Mouse (Mus musculus): ENCODE measurements around the gene Ikzf1. TPM values are rescaled to one million over a fixed set of nuclear protein-coding genes. Genes with fewer than 3 reads are reported as not detected.

The Ikzf1 gene
- total RNA-seq, 2 experiments from 2014 or later, result 2.6 to 3.9 TPM

- no peak for DNase-seq (ENCODE audit: low spot score in 2 of 2)
These were observed 32.9 kb downstream of the Ikzf1 start for GRCm38 (mm10) chr11:11717606-11718167.

DNA sequence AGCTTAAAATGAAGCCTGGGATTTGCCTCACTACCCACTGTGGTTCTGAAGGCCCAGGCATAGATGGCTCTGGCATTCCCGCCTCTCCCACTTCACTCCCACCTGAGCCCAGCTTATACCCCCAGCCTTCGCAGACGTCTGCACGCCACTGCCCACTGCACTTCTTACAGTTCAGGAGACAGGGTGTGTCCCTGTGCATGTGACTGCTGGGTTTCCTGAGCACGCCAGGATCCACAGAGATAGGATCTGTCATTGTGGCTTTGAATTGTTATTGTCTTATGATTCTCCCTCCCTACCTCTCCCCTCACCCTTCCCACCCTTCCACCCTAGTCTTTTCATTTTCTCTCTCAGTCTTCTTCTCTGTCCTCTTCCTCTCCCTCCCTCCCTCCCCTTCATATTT, 34.9 kb downstream of the Ikzf1 start:
- DNase-seq (ENCODE audit: low spot score in 2 of 2), result no peak

GRCm38 (mm10) chr11:11725252-11725875, 40.6 kb downstream of the Ikzf1 start:
- DNase-seq (ENCODE audit: low spot score in 2 of 2), result no peak

DNA sequence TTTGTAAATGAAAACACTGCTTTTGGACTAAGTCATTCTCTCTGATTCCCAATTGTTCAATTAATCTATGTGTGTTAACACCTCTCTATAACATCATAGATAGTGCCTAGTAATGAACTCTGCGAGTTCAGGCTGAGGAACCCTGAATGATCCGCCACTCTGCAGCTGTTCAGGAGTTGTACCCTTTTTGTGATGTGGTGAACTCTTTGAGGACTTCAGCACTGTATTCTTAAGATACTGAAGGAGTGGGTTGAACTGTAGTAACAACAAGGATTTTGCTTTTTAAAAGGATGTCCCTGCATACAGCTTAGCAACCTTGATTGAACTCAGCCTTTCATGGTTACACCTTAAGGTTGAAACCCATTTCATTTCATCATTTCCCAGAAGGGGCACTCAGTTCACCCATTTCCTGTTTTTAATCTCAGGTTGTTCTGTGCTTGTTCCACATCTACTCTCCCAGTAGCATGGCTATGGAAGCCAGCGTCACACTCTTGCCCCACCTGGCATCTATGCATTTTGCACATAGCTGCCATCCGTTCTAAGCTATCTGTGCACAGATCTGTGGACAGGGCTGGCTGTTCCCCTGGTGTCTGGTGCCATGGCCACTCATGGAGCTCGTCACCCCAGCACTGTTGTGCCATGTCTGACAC, 41.2 kb downstream of the Ikzf1 start:
- DNase-seq (ENCODE audit: low spot score in 2 of 2), result no peak

- DNase-seq (ENCODE audit: low spot score in 2 of 2), result no peak
These were observed 42.0 kb downstream of the Ikzf1 start for GRCm38 (mm10) chr11:11726807-11727276.

DNA sequence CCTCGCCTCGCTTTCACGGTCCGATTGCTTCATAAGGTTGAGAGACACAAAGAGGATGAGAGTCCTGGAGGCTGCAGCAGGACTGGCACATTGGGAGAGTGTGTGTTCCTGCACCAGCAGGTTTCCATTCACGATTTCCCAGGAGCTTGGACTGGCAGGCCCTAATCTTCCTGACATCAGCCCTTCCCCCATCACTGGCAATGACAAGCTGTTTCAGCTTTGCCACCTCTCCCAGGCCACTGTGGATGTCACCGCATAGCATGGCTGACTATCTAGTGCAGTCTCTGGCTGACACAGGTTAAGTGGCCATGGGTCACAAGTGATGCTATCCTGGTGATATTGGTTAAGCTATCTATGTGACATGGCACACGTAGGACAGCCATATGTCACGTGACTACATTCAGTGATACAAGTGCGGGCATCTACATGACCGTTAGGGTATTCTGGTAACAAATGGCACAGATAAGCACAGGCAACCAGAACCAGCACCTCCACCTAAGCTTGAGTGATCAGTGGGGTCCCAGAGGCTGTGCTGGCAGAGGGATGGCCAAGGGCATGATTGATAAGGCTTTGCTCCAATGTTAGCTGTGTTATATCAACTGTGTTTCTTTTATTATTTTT, 43.2 kb downstream of the Ikzf1 start:
- DNase-seq (ENCODE audit: low spot score in 2 of 2), result no peak

DNA sequence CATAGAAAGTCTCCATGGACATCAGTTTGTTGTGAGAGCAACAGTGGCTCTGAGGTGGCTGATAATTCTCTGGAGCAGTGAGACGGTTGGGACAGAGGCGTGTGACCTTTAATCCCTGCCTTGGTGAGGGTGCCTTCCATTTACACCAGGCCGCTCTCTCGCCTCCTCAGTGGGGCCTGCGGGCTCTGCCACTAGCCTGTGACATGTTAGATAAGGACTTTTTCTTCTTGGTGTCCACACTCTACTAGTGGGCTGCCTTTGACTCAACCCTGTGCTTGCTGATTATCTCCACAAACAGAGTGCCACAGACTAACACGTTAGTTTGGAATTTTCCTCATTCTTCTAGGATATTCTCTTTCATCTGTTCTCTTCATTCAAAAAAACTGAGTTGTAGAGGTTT, 44.4 kb downstream of the Ikzf1 start:
- no peak for DNase-seq (ENCODE audit: low spot score in 2 of 2)

GRCm38 (mm10) chr11:11730062-11730461, 45.3 kb downstream of the Ikzf1 start:
- no peak for DNase-seq (ENCODE audit: low spot score in 2 of 2)

DNA sequence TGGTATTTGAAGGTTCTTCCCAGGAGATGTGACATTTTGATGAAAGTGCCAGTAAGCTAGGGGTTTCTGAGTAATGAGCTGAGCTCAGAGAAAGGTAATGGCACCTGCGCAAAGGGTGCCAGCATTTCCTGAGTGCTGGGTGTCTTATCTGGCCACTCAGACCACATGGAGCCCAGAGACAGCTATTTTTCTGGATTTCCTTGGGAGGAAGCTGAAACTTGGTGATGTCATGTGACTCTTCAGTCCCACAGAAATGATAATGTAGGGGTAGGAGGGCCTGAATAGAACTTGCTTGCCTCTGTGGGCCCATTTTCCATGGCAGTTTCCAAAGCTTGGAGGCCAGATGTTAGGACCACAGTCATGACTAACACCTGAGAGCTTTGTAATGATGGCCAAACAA, 46.9 kb downstream of the Ikzf1 start:
- no peak for DNase-seq (ENCODE audit: low spot score in 2 of 2)

GRCm38 (mm10) chr11:11732972-11733770, 48.4 kb downstream of the Ikzf1 start:
- no peak for DNase-seq (ENCODE audit: low spot score in 2 of 2)

DNA sequence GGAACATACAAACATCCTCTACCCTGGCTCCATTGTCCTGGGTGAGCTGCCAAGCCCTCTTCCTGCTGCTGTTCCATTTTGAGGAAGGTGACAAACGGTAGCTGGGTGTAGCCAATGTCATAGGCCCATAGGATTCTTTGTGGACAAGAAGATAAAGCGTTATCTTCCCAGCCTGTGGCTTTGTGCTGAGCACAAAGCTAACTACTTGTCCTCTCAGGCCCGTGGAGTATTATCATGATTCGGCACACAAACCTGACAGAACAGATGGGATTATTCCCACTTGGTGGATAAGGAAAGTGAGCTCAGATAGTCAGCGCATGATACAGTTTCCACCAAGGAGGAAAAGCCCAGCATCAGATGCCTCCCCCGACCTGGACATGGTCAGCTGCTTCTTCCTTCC, 50.4 kb downstream of the Ikzf1 start:
- DNase-seq (ENCODE audit: low spot score in 2 of 2), result no peak

DNA sequence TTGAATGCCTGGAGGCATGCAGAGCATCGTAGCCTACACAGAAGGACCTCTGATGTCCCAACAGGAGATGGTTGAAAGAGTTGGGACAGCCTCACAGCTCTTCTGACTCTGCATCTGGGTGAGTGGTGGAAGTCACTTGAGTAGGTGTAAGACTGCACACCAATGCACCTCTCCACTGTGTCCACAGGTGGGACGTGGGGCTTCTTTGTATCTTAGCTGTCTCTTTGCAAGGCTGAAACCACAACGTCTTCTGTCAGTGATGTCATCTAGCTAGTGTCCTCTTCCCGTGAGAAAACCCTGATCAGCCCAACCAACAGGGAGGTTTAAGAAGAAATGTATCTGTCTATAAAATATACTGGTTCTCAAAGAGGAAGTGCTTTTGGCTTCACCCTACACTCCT, 52.1 kb downstream of the Ikzf1 start:
- DNase-seq (ENCODE audit: low spot score in 2 of 2), result no peak

DNA sequence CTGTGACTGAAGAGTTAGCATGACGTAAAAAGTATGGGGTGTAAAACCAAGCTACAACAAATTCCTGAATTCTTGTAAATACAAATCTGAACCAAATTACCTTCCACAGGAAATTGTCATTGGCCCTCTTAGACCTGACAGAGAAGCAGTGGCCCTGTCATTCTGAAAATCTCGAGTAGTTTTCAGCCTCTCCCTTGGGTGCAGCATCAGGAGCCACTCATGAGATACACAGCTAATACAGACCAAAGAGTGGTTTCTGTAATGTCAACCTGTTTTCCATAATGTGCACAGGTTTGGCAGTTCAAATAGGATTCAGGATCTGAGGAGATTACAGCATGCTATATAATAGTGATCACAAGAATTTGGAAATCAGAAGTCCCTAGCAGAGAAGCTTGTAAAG, 52.8 kb downstream of the Ikzf1 start:
- no peak for DNase-seq (ENCODE audit: low spot score in 2 of 2)

- DNase-seq (ENCODE audit: low spot score in 2 of 2), result no peak
These were observed 54.3 kb downstream of the Ikzf1 start for GRCm38 (mm10) chr11:11739054-11739453.

DNA sequence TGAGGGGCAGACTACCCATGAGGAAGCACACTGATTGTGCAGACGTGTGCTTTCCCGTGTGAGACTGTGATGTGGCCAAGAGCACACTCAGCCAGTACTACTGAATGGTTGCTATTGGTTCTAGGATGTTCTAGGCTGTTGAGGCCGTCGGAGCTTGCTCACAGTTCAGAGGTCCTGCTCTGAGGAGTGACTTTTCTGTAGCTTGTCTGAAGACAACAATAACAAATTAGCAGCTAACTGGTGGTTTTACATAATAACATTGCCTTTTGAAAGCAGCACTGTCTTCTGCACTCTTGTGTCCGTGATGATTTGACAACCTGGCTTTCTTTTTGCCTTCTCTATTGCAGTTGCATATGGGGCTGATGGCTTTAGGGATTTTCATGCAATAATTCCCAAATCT, 55.8 kb downstream of the Ikzf1 start:
- DNase-seq (ENCODE audit: low spot score in 2 of 2), result no peak

DNA sequence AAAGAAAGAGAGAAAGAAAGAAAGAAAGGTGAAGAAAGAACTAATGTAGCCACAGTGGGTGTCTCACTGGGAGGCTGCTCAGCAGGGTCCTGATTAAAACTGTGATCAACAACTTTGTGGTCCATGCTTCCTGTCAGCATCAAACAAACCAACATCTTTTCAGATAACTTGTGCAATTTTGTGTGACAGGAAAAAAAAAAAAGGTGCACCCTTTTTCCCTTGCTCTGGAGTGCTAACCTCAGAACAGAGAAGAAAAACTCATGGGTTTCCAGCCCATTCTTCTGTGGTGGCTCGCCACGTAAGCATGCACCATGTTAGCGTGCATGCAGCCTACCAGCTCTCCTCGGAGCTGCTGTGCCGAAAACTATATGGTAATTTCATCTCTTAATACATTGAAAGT, 56.8 kb downstream of the Ikzf1 start:
- DNase-seq (ENCODE audit: low spot score in 2 of 2), result no peak

DNA sequence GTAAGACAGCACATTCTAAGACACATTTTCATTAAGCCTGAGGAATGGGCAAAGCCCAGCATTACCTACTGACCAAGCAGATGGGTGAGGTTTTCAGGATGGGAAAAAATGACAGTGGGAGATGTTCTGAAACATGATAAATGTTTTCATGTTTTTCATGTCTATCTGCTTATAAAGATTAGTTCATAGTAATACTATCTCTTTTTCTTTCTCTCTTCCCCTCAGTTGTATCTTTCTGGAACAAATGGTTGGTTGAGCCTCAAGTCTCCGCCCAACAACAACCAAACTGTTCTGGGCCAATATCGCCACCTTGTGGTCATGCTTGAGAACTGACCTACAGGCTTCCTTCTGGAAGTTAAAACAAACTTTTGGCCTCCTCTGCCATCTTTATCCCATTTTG, 57.8 kb downstream of the Ikzf1 start:
- DNase-seq (ENCODE audit: low spot score in 2 of 2), result peak; percentile 8 to 39

DNA sequence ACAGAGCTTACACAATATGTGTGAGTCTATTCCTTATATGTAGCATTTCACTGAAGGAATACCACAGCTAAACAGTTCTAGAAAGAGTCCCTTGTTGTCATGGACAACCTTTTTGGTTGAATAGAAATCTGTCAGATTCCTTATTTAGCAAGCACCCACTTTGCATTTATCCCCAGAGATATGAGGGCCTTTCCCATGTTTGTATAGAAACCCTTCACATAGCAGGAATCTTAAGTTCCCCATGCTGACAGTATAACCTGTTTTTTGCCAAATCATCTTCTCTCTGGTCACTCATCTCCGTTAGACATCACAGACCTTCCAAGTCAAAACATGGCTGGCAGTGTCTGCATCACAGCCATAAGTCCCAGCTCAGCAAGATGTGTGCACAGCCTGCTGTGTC, 59.4 kb downstream of the Ikzf1 start:
- DNase-seq (ENCODE audit: low spot score in 2 of 2), result no peak

GRCm38 (mm10) chr11:11751091-11751490, 66.3 kb downstream of the Ikzf1 start:
- no peak for DNase-seq (ENCODE audit: low spot score in 2 of 2)

DNA sequence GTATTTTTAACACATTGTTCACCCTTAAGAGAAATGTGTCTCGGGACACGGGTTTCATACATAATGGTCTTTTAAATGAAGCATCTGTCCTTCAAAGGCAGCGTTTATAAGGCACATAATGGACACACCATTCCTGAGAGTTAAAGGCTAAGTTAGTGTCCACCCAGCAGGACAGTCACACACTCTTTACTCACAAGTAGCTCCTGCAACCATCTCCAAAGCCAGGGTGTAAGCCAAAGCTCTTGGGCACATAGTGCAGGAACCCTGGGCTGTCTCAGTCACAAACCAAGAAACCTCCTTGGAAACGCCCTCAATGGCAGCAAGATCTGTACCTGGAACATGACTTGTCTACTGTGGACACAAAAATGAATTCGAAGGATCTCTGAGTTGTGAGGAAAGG, 68.1 kb downstream of the Ikzf1 start:
- no peak for DNase-seq (ENCODE audit: low spot score in 2 of 2)

GRCm38 (mm10) chr11:11758121-11758520, 73.3 kb downstream of the Ikzf1 start:
- no peak for DNase-seq (ENCODE audit: low spot score in 2 of 2)

Measured in adrenal gland, adult 18-20 months (tissue).